Mouse (Mus musculus): ENCODE data around the gene Gja10.

Gene Gja10

GRCm38 (mm10) chr4:32560724-32561554, 41.6 kb downstream of the Gja10 start:
- DNase-seq, result no peak

GRCm38 (mm10) chr4:32560246-32560645, 42.3 kb downstream of the Gja10 start:
- peak; percentile 34 for DNase-seq

GRCm38 (mm10) chr4:32555506-32555905, 47.1 kb downstream of the Gja10 start:
- DNase-seq, result no peak

GRCm38 (mm10) chr4:32551337-32551736, 51.2 kb downstream of the Gja10 start:
- peak; percentile 48 for DNase-seq

- no peak for DNase-seq
Measured at GRCm38 (mm10) chr4:32549150-32549549, 53.4 kb downstream of the Gja10 start.
